Mouse (Mus musculus) induced T-regulatory cell, adult 2 months (primary cell): Measurements from ENCODE around the gene Pak1ip1.

ENCODE experiments used
- DNase-seq: peaks from one replicate; pipeline ENCODE4 v3.0.0-alpha.2; 2012; ENCODE audit warnings: low read depth

Gene Pak1ip1

DNA sequence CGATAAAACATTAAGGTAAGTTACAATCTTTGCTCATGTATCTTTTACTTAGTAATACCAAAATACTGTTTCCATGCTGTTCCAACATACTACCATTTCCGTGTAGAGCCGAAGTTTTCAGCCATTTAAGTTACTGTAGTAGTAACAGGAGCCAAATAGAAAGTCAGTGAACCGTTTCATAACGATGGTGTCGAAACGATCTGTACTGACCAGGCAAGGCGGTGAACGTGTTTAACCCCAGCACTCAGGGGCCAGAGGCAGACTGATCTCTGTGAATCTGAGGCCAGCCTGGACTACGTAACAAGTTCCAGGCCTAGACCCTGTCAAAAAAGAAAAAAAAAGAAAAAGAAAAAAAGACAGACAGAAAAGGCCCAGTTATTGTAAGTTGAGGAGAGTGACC lies 7.4 kb downstream of the Pak1ip1 start:
- no peak for DNase-seq

- DNase-seq: no peak
Observed at GRCm38 (mm10) chr13:41008946-41009345, 8.1 kb downstream of the Pak1ip1 start.

DNA sequence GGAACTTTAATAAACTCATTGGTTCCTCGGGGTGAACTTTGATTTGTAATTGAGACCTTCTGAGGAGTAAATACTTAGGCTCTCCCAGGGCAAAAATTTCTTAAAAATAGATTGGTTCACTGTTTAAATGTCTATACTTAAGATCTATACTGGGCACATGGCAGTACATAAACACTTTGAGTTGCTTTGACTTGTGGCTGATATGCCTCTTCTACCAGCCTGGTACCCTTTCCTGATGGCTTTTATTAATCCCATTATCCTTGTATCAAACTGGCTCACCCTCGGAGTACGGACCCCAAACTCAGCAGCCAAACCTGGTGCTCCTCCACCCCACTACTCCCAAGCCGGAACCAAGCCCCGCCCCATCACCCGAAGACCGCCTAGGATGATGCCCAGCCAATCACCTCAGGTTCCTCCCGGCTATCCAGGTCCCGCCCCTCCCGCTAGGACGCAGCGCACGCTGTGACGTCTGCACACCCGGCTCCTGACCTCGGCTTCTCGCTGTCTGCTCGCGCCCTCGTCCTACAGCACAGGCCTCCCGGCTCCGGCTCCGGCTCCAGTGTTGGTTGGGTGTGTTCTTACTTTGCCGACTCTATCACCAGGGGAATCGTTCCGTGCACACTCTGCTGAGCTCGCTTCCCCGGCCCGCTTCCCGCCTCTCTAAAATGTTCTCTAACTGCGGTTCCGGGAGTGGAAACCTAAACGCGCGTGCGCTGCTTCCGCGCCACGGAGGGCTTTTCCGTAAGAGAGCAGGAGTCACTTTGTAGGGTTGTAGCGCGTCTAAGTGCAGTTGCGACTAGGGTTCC lies 15.2 kb downstream of the Pak1ip1 start, which contains the start of gene Tmem14c:
Gene Tmem14c, plus strand, starts transcription at position 464 of the 806 bp plus-strand sequence.
- DNase-seq: peak; percentile 95

GRCm38 (mm10) chr13:41016797-41017405 lies 16.1 kb downstream of the Pak1ip1 start:
- no peak for DNase-seq

- no peak for DNase-seq
Observed at GRCm38 (mm10) chr13:41017832-41018231, 17.0 kb downstream of the Pak1ip1 start.

DNA sequence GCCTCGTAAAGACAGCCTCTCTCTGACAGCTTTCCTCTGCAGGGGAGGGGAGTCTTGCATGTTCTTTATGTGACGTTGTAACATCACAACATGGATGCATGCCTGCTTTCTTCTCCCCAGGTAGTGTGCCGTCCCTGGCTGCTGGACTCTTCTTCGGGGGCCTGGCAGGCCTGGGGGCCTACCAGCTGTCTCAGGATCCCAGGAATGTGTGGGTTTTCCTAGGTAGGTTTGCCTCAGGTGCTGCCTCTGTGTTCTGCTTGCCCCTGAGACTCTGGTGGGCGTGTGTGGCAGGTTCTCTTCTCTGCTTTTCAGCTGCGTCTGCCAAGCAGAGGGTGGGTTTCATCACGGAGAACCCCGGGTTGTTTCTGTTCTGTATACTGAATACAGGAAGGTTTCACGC lies 17.4 kb downstream of the Pak1ip1 start:
- DNase-seq: no peak

DNA sequence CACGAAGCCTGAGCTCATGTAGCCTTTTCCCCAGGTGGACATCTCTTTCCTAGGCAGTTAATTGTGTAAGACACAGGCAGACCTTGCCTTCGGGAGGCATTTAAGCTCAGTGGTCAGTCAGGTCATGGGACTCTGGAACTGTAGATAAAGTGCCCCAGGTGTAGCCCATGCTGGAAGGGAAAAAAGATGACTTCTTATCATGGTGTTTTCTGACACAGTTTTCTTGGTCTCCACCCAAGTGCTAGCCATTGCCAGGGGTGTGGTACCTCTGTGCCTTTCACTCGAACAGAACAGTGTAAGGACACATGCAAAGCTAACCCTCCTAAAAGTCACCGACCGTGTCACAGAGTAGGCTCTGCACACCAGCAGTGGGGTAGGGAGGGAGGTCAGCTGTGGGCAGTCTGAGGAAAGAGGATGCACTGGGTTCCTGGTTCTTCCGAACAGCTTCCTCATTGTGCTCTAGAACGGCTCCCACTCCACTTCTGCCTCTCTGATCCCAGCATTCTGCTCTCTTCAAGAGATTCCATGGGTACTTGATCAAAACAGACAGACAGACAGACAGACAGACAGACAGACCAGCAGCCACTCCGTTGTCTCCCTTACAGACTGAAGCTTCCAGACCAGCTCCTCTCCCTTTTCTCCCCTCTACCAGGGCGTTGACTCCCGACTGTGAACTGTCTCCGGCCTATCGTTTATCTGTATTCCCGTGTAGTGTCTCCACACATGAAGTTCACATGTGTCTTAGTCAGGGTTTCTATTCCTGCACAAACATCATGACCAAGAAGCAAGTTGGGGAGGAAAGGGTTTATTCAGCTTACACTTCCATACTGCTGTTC lies 18.2 kb downstream of the Pak1ip1 start:
- DNase-seq: no peak

DNA sequence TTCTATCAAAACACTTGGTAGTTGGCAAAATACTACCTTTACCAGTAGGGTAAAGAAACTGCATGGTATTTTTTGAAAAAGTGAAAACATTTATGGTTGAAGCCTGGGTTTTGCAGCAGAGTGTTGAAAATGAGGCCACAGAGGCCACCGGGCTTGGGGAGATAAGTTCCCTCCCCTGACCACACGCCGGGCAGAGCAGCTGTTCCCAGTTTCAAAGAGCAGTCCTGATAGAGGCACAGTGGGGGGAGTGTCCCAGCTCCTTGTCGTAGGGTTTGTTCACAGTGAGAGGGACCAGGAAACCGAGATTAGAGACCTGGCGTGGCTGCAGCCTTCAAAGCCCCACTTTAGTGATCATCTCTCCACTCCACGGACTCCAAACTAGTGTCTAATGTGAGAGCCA lies 19.7 kb downstream of the Pak1ip1 start:
- DNase-seq: no peak

GRCm38 (mm10) chr13:41021607-41022006 lies 20.8 kb downstream of the Pak1ip1 start:
- no peak for DNase-seq

GRCm38 (mm10) chr13:41022099-41022498 lies 21.3 kb downstream of the Pak1ip1 start:
- DNase-seq: no peak

GRCm38 (mm10) chr13:41030098-41030497 lies 29.3 kb downstream of the Pak1ip1 start:
- no peak for DNase-seq

- DNase-seq: no peak
Observed at GRCm38 (mm10) chr13:41042511-41042910, 41.7 kb downstream of the Pak1ip1 start.

DNA sequence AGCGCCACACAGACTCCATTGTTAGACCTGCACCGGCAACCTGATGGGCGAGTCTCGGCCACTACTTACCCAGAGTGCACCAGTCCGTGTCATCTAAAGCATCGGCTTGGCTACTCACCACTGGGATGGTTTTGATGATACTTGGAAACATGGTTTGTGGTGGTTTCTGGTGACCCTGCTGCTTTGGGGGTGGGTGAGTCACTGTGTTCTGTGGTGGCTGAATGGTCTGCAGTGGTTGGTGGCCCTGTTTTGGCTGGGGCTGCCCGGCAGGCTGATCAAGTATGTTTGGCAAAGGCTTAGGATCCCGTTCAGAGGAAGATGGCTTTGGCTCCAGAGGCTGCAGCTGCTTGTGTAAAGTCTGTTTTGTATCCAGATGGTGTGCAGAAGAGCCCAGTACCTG lies 45.1 kb downstream of the Pak1ip1 start:
- DNase-seq: no peak

DNA sequence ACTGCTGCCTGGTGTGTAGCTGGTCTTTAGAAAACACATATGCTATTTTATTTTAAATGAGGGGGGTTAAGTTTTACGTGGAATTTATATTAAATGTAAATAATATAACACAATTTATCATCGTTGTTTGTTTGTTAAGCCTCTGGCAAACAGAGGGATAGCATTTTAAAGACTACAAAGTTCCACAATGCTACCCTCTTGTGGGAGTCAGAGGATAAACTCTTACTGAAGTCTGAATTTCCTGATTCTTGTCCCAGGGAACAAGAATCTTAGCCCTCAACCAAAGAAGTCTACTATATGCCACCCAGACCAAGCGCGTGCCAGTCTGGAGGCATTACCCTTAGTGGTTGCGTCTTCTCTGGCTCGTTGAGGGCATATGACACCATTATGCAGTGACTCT lies 46.5 kb downstream of the Pak1ip1 start:
- DNase-seq: no peak

DNA sequence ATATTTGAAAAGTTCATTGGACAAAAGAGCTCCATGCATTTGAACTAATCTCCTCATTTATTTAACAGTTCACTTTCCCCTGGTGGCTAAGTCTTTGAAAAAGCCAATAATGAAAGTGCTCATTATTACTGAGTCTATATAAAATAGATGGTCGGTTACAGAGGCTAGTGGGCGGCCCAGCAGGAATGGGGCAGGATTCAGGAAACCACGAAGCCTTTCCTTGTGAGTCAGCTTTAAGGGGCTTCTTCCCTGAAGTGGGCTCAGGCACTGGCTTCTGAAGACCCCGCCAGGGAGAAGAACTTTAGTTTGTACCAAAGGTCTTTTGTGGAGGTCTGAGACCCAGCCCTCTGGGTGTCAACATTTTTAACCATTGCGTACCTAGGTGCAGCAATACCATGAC lies 51.1 kb downstream of the Pak1ip1 start:
- no peak for DNase-seq
